Mouse (Mus musculus) 3134 (cell line): Measurements from ENCODE around the gene Cd300lg.

Experiments
- DNase-seq: peaks from one replicate; pipeline ENCODE4 v3.0.0-alpha.2; 2011; ENCODE audit warnings: low spot score; ENCODE audit not compliant: insufficient read length; ENCODE audit errors: extremely low read depth

The Cd300lg gene

GRCm38 (mm10) chr11:102049875-102050482 is 8.7 kb downstream of the Cd300lg start:
- no peak for DNase-seq

GRCm38 (mm10) chr11:102051541-102051940 is 10.2 kb downstream of the Cd300lg start:
- no peak for DNase-seq

- no peak for DNase-seq
These were observed 10.6 kb downstream of the Cd300lg start for GRCm38 (mm10) chr11:102051954-102052353.

- DNase-seq, result no peak
These were observed 11.4 kb downstream of the Cd300lg start for GRCm38 (mm10) chr11:102052697-102053096.

- no peak for DNase-seq
These were observed 11.9 kb downstream of the Cd300lg start for GRCm38 (mm10) chr11:102053183-102053582.

- DNase-seq, result no peak
These were observed 12.5 kb downstream of the Cd300lg start for GRCm38 (mm10) chr11:102053847-102054246.

- peak; percentile 61 for DNase-seq
These were observed 20.1 kb downstream of the Cd300lg start for GRCm38 (mm10) chr11:102061236-102061940.

GRCm38 (mm10) chr11:102061941-102062473 is 20.7 kb downstream of the Cd300lg start:
- no peak for DNase-seq

- no peak for DNase-seq
These were observed 21.8 kb downstream of the Cd300lg start for GRCm38 (mm10) chr11:102063076-102063475.

- DNase-seq, result no peak
These were observed 27.7 kb downstream of the Cd300lg start for GRCm38 (mm10) chr11:102068969-102069368.

GRCm38 (mm10) chr11:102069633-102070032 is 28.3 kb downstream of the Cd300lg start:
- no peak for DNase-seq

GRCm38 (mm10) chr11:102070426-102070825 is 29.1 kb downstream of the Cd300lg start:
- DNase-seq, result no peak

- DNase-seq, result no peak
These were observed 31.4 kb downstream of the Cd300lg start for GRCm38 (mm10) chr11:102072729-102073128.

- DNase-seq, result no peak
These were observed 32.4 kb downstream of the Cd300lg start for GRCm38 (mm10) chr11:102073722-102074121.

GRCm38 (mm10) chr11:102082322-102082721 is 41.0 kb downstream of the Cd300lg start:
- no peak for DNase-seq

- no peak for DNase-seq
These were observed 41.9 kb downstream of the Cd300lg start for GRCm38 (mm10) chr11:102083193-102083592.

- DNase-seq, result no peak
These were observed 42.9 kb downstream of the Cd300lg start for GRCm38 (mm10) chr11:102084159-102084558.

- no peak for DNase-seq
These were observed 45.0 kb downstream of the Cd300lg start for GRCm38 (mm10) chr11:102086331-102086730.

GRCm38 (mm10) chr11:102087081-102087751 is 45.9 kb downstream of the Cd300lg start:
- peak; percentile 94 for DNase-seq

GRCm38 (mm10) chr11:102087931-102088898 is 46.9 kb downstream of the Cd300lg start, which contains the start of gene Mpp2:
Gene Mpp2 (minus strand): TSS chr11:102088515.
- peak; percentile 86 for DNase-seq
